Mouse (Mus musculus): ENCODE data around the gene Gnmt.

DNA sequence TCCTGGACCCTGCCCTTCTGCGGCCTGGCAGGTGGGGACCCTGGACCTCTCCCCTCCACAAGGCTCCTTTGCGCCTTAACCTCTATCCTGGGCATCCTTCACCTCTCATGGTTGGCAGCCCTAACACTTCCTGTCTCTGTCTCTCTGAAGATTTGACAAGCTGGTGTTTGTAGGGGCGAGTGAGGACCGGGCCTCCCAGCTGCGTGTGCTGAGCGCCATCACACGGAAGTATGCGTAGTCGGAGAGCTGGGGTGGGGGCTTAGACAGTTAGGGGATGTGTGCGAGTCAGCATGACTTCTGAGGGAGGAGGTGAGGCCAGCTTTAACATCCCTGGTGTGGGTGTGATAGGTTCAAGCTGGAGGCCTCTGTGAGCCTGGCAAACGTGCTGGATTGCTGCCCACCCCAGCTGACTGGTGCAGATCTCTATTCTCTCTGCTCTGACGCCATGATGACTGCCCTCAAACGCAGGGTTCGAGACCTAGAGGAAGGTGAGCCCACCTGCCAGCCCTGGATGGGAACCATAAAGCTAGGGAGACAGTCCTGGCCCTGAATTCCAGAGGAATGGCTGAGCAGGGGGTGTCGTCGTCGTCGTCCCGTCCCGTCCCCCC lies 4.4 kb downstream of the Gnmt start:
- no peak for TF ChIP-seq CTCF (IDR thresholded peaks at IDR 0.05; ENCODE audit: borderline replicate concordance, insufficient read depth, low read depth, low read length)
- TF ChIP-seq POLR2A (IDR thresholded peaks at IDR 0.05; ENCODE audit: borderline replicate concordance, insufficient read depth, low read length), result no peak

All from cerebellum, adult 2 months (tissue).